Mouse (Mus musculus): ENCODE results near the gene Uts2r. TPM values are rescaled to one million over a fixed set of nuclear protein-coding genes. Genes with fewer than 3 reads are reported as not detected.

Uts2r gene
- total RNA-seq, 2 experiments from 2014 or later, result not detected

DNA sequence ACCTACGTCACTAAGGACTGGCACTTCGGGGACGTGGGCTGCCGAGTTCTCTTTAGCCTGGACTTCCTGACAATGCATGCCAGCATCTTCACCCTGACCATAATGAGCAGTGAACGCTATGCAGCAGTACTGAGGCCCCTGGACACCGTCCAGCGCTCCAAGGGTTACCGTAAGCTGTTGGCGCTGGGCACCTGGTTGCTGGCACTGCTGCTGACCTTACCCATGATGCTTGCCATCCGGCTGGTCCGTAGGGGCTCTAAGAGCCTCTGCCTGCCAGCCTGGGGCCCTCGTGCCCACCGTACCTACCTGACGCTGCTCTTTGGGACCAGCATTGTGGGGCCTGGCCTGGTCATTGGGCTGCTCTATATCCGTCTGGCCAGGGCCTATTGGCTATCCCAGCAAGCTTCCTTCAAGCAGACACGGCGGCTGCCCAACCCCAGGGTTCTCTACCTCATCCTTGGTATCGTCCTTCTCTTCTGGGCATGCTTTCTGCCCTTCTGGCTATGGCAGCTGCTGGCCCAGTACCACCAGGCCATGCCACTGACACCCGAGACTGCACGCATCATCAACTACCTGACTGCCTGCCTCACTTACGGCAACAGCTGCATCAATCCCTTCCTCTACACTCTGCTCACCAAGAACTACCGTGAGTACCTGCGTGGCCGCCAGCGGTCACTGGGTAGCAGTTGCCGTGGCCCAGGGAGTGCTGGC is 720 bp downstream of the Uts2r start:
- intact Hi-C loops (cut with DNase I), result no loop called here
- DNase-seq, result peak; percentile 35

GRCm38 (mm10) chr11:121163751-121164150 is 3.7 kb downstream of the Uts2r start:
- no peak for DNase-seq
- intact Hi-C loops (cut with DNase I), result no loop called here

DNA sequence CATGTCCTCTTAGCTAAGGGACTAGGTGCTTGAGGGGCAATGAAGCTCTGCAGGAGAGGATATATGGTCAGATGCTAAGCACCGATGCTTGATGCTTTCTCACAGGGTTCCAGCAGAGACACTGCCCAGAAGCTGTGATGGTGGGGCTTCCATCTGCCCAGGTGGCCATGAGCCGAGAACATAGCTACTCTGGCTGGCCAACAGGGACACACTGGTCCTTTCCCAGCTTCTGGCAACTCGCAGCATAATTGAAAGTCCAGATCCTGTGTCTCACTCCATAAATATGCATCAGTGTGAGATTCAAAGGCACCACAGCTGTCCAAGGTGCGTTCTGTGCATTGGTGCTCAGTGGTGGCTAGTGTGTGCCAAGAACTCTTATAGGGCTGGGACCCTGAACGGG is 13.1 kb downstream of the Uts2r start:
- no peak for DNase-seq

DNA sequence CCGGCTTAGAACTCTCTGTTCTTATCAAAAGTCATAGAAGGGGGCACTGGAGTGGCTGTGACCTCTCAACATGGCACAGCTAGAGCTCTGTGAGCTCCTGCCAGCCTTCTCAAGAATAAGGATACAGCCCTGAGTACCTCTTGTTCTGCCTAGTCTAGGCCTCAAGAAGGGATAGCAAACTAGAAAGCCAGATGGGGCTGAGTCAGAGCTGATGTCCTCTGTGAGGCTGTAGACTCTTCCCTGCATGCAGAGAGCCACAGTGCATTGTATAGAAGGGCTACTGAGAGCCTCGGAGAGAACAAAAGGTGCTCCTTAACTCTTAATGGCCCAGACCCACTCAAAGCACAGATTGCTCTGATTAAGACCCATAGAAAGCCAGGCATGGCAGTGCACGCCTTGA is 14.2 kb downstream of the Uts2r start:
- intact Hi-C loops (cut with DNase I), result no loop called here
- DNase-seq, result no peak

More for the DNA sequence above, 13.1 kb downstream of the Uts2r start:
- intact Hi-C loops (cut with DNase I), result no loop called here

- intact Hi-C loops (cut with DNase I), result no loop called here
- DNase-seq, result peak; percentile 61
Observed at GRCm38 (mm10) chr11:121176285-121177270, 16.5 kb downstream of the Uts2r start.

DNA sequence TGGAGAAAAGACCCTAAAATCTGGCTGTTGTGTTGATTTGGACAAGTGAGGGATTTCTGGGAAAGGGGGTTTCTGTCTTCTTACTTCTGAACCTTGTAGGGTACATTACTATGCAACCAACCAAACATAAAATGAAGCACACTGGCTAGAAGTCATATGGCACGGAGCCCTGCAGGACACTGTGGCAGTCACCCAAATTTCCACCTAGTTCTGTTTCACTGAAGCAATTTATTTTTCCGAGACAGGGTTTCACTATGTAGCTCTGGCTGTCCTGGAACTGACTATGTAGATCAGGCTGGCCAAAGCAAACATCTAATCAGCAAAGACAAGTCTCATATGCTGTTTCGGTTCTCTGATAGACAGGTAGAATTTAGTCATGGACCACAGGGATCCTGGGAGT is 29.6 kb downstream of the Uts2r start:
- intact Hi-C loops (cut with DNase I), result no loop called here
- DNase-seq, result no peak

- intact Hi-C loops (cut with DNase I), result no loop called here
- DNase-seq, result no peak
Observed at GRCm38 (mm10) chr11:121192742-121193141, 32.7 kb downstream of the Uts2r start.

DNA sequence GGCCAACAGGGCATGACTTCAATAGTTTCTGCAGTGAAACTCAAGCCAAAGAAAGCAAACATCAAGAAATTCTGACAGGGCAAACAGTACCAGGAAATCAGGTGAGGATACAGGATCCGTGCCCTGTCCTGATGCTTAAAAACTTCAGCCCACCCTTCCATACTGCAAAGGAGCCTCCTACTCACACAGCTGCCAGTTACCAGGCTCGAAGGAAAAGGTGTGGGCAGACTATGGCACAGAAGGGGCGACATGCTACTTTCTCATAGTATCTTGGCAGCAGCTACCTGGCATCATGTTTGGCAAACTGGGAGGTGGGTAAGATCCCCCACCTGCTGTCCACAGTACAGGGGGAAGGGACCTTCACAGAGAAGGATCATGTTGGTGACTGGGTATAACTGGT is 33.3 kb downstream of the Uts2r start:
- DNase-seq, result no peak
- intact Hi-C loops (cut with DNase I), result no loop called here

GRCm38 (mm10) chr11:121198622-121199021 is 38.6 kb downstream of the Uts2r start:
- intact Hi-C loops (cut with DNase I), result no loop called here
- no peak for DNase-seq

- DNase-seq, result no peak
- intact Hi-C loops (cut with DNase I), result no loop called here
Observed at GRCm38 (mm10) chr11:121199851-121200250, 39.8 kb downstream of the Uts2r start.

- no peak for DNase-seq
- intact Hi-C loops (cut with DNase I), result no loop called here
Observed at GRCm38 (mm10) chr11:121200781-121201180, 40.7 kb downstream of the Uts2r start.

GRCm38 (mm10) chr11:121201436-121202198 is 41.5 kb downstream of the Uts2r start:
- intact Hi-C loops (cut with DNase I), result no loop called here
- DNase-seq, result peak; percentile 27

DNA sequence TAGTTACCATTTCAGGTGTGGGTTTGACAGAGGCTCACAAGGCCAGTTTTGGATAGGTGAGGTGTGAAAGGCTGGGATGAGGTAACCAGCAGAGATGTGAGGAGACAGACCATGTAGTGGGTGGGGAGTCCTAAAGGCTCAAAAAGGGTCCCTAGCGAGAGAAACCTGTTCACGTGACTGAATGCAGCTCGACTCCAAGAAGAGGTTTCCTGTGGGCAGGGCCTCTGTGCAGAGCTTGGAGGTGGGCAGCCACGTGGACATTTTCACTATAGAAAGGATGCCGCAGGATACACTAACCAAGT is 43.7 kb downstream of the Uts2r start:
- DNase-seq, result no peak
- intact Hi-C loops (cut with DNase I), result no loop called here

DNA sequence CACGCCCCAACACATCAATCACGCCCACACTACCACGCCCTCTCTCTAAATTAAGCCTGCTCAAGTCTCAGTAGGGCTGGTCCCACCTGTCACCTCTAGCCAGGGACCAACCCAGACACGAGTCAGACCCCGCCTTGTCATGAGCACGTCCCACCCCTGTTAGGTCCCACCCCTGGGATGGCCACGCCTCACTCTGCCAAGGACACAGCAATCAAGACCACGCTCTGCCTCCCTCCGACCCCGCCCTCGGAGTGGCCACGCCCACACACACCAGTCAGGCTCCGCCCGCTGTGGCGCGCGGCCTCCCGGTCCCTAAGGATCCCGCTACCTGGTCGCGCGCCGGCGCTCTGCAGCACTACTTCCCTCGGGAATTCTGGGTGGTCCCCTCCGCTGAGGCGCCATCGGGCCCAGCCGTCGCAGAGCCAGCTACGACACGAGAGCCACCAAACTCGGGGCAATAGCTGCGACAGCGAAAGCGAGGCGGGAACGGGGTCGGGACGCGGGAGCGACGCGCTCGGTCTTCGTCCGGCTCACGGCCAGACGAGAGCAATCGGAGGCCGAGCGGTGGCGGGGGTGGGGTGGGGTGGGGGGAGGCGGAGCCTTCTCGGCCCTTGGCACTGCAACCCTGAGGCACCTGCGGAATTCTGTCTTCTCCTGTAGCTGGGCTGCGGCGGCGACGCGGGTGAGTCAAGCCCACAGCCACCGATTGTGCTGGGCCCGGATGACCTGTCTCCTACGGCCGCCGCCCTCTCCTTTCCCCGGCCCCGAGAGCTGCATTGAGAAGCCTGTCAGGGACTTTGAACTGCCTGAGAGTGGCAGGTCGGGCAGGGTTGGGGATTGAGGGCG is 44.3 kb downstream of the Uts2r start, which contains the start of the genes Hexdc and Ogfod3:
Gene Hexdc, plus strand, starts transcription at position 273 of the 846 bp plus-strand sequence.
Gene Ogfod3, minus strand, starts transcription at position 551 of the 846 bp plus-strand sequence.
- peak; percentile 96 for DNase-seq
- intact Hi-C loops (cut with DNase I), result no loop called here

Other genes starting within 250 kb of the Uts2r start
- gene Ccdc57, start 227.4 kb upstream of the Uts2r start, total RNA-seq (2021), result 10 to 100 TPM; 11.7 to 13.7 TPM
- gene Slc16a3, start 211.8 kb upstream of the Uts2r start, total RNA-seq (2021), result 1 to 10 TPM; 1.4 to 3.6 TPM
- gene Csnk1d, start 168.9 kb upstream of the Uts2r start, total RNA-seq (2021), result 100 to 1,000 TPM; 137 to 141 TPM
- not detected for gene Cd7, start 120.9 kb upstream of the Uts2r start, total RNA-seq (2021)
- not detected for gene Sectm1b, start 96.7 kb upstream of the Uts2r start, total RNA-seq (2021)
- under 1 TPM in 1 of 2 experiments, not detected in 1; 0.30 TPM for gene Sectm1a, start 79.1 kb upstream of the Uts2r start, total RNA-seq (2021)
- not detected for gene Tex19.2, start 41.6 kb upstream of the Uts2r start, total RNA-seq (2021)
- gene Tex19.1, start 14.1 kb upstream of the Uts2r start, total RNA-seq (2021), result not detected
- 10 to 100 TPM; 54.9 to 57.3 TPM for gene Hexdc, start 44.2 kb downstream of the Uts2r start, total RNA-seq (2021)
- gene Ogfod3, start 44.4 kb downstream of the Uts2r start, total RNA-seq (2021), result 1 to 10 TPM; 7.7 to 8.0 TPM
- 10 to 100 TPM; 24.0 to 27.3 TPM for gene Cybc1, start 69.1 kb downstream of the Uts2r start, total RNA-seq (2021)
- gene Narf, start 77.0 kb downstream of the Uts2r start, total RNA-seq (2021), result 10 to 100 TPM; 70.6 to 73.2 TPM
- gene Foxk2, start 99.7 kb downstream of the Uts2r start, total RNA-seq (2021), result 100 to 1,000 TPM; 115 to 116 TPM
- 10 to 100 TPM; 57.3 to 64.8 TPM for gene Wdr45b, start 194.2 kb downstream of the Uts2r start, total RNA-seq (2021)
- 10 to 100 TPM; 13.6 to 16.4 TPM for gene Rab40b, start 228.0 kb downstream of the Uts2r start, total RNA-seq (2021)

All from left cerebral cortex, postnatal 4 days (tissue).